ENCODE assay signal across 21 mouse cellular contexts in the genomic region with DNA sequence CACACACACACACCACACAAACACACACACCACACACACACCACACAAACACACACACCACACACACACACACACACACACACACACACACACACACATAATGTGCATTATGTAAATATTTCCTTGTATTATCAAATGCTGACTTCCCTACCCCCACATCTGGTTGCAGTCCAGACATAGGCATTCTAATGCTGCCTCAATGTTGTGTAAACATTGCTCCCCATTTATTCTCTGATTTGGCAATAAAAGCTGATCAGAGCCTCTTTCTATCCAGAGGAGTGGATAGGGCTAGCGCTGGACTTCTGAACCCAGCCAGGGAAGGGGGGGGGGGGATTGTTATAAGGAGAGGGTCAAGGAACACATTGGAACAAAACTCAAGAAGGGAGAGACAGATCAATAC.
DNase-seq lines count a peak whose midpoint lies in the region; ATAC-seq and TF ChIP-seq lines count a peak whose summit lies in the region.
"Had no signal": no experiment of that assay in that cellular context is flagged by ENCODE, and none has a peak within 500 bp of the region (broad histone marks: within the 10 kb centered on the region; RNA-seq: fewer than 3 reads in every experiment).

No protein-coding gene starts in this region.

- peak; percentile 59 for DNase-seq in lung, embryonic 14.5 days
- no peak for DNase-seq in lung, postnatal 10 days
- no peak for DNase-seq in lung, postnatal 36 days
- DNase-seq in lung, postnatal 25 days (ENCODE audit: low spot score): no peak
- DNase-seq: adrenal gland, adult 2 months; adrenal gland, adult 8-10 months; adrenal gland, postnatal 10 days; adrenal gland, postnatal 14 days; adrenal gland, postnatal 25 days; adrenal gland, postnatal 36 days; B cell, adult 2 months; cerebellum, adult 11 months; cerebellum, adult 11-12 months; cerebellum, adult 18-20 months had no signal

- 38% methylated on average over 1 of the region's 1 CpGs for WGBS in lung, embryonic 14.5 days
- WGBS in lung, embryonic 15.5 days: 59% methylated on average over 1 of the region's 1 CpGs
- 53% methylated on average over 1 of the region's 1 CpGs for WGBS in lung, embryonic 16.5 days

- peak; percentile 79; the same call in 1 of the 2 replicates for ATAC-seq in lung, embryonic 14.5 days (ENCODE audit: insufficient read depth)
- ATAC-seq in lung, embryonic 15.5 days (ENCODE audit: borderline replicate concordance, extremely low read depth, low FRiP score, low TSS enrichment): peak; percentile 85; the same call in 1 of the 2 replicates
- peak; percentile 77 for ATAC-seq in lung, embryonic 16.5 days (ENCODE audit: low read depth)
- ATAC-seq: activated CD4-positive, CD25-positive, alpha-beta regulatory T cell, adult 4 months; CD4-positive, CD25-positive, alpha-beta regulatory T cell, adult 4 months; Patski had no signal

- no peak overlapping the region for H3K9ac ChIP-seq in lung, embryonic 14.5 days
- no peak overlapping the region for H3K9ac ChIP-seq in lung, embryonic 15.5 days
- no peak overlapping the region for H3K9ac ChIP-seq in lung, embryonic 16.5 days (ENCODE audit: low read length)

- H3K27me3 ChIP-seq in lung, embryonic 14.5 days (ENCODE audit: insufficient read depth, low read length): no peaks in the 10 kb centered on the region
- no peaks in the 10 kb centered on the region for H3K27me3 ChIP-seq in lung, embryonic 15.5 days
- H3K27me3 ChIP-seq in lung, embryonic 16.5 days (ENCODE audit: control insufficient read depth, insufficient read depth, low read depth, low read length): no peaks in the 10 kb centered on the region
- H3K27me3 ChIP-seq: CH12.LX, Patski had no signal

- H3K36me3 ChIP-seq in lung, embryonic 14.5 days (ENCODE audit: insufficient read depth): no peaks in the 10 kb centered on the region
- no peaks in the 10 kb centered on the region for H3K36me3 ChIP-seq in lung, embryonic 15.5 days
- H3K36me3 ChIP-seq in lung, embryonic 16.5 days (ENCODE audit: control insufficient read depth, insufficient read depth, low read length): no peaks in the 10 kb centered on the region
- H3K36me3 ChIP-seq: G1E had no signal

- no peak overlapping the region for H3K4me3 ChIP-seq in lung, embryonic 14.5 days (ENCODE audit: low read depth, low read length)
- H3K4me3 ChIP-seq in lung, embryonic 15.5 days: no peak overlapping the region
- H3K4me3 ChIP-seq in lung, embryonic 16.5 days (ENCODE audit: low read length): no peak overlapping the region

- no peak overlapping the region for H3K27ac ChIP-seq in lung, embryonic 14.5 days (ENCODE audit: low read depth)
- no peak overlapping the region for H3K27ac ChIP-seq in lung, embryonic 15.5 days
- H3K27ac ChIP-seq in lung, embryonic 16.5 days (ENCODE audit: low read length): no peak overlapping the region

- H3K4me2 ChIP-seq in lung, embryonic 14.5 days: no peak overlapping the region
- no peak overlapping the region for H3K4me2 ChIP-seq in lung, embryonic 15.5 days
- H3K4me2 ChIP-seq in lung, embryonic 16.5 days (ENCODE audit: low read depth, low read length): no peak overlapping the region

- no peak for TF ChIP-seq CTCF in lung, embryonic 14.5 days (IDR thresholded peaks at IDR 0.05; ENCODE audit: low read depth)

- no peaks in the 10 kb centered on the region for H3K9me3 ChIP-seq in lung, embryonic 14.5 days (ENCODE audit: low read depth, low read length)
- H3K9me3 ChIP-seq in lung, embryonic 15.5 days: no peaks in the 10 kb centered on the region
- H3K9me3 ChIP-seq in lung, embryonic 16.5 days (ENCODE audit: control insufficient read depth, low read length): no peaks in the 10 kb centered on the region
- H3K9me3 ChIP-seq: G1E had no signal

- H3K4me1 ChIP-seq in lung, embryonic 14.5 days (ENCODE audit: insufficient read depth): no peaks in the 10 kb centered on the region
- 0 out of 2 replicates have a peak, but pooled peaks cover 3% of the 10 kb centered on the region for H3K4me1 ChIP-seq in lung, embryonic 15.5 days
- H3K4me1 ChIP-seq in lung, embryonic 16.5 days (replicated peaks; ENCODE audit: control insufficient read depth, insufficient read depth, low read length): no peaks in the 10 kb centered on the region
